Mouse (Mus musculus): ENCODE measurements around the gene Pbx1.
A peak's percentile ranks its signal among the peaks of the same experiment; 100 is the strongest.

Gene Pbx1

GRCm38 (mm10) chr1:168425017-168425705, 6.9 kb downstream of the Pbx1 start:
- DNase-seq (ENCODE audit: extremely low spot score) = no peak

GRCm38 (mm10) chr1:168423389-168423930, 8.6 kb downstream of the Pbx1 start:
- DNase-seq (ENCODE audit: extremely low spot score) = no peak

- no peak for DNase-seq (ENCODE audit: extremely low spot score)
These were observed 13.2 kb downstream of the Pbx1 start for GRCm38 (mm10) chr1:168418903-168419302.

GRCm38 (mm10) chr1:168417626-168418025, 14.4 kb downstream of the Pbx1 start:
- no peak for DNase-seq (ENCODE audit: extremely low spot score)

GRCm38 (mm10) chr1:168416729-168417437, 15.2 kb downstream of the Pbx1 start:
- DNase-seq (ENCODE audit: extremely low spot score) = peak; percentile 61

- DNase-seq (ENCODE audit: extremely low spot score) = peak; percentile 61
These were observed 21.5 kb downstream of the Pbx1 start for GRCm38 (mm10) chr1:168410611-168411010.

GRCm38 (mm10) chr1:168410054-168410453, 22.0 kb downstream of the Pbx1 start:
- peak; percentile 61 for DNase-seq (ENCODE audit: extremely low spot score)

- no peak for DNase-seq (ENCODE audit: extremely low spot score)
These were observed 23.3 kb downstream of the Pbx1 start for GRCm38 (mm10) chr1:168408757-168409156.

- no peak for DNase-seq (ENCODE audit: extremely low spot score)
These were observed 24.1 kb downstream of the Pbx1 start for GRCm38 (mm10) chr1:168407958-168408357.

- no peak for DNase-seq (ENCODE audit: extremely low spot score)
These were observed 25.8 kb downstream of the Pbx1 start for GRCm38 (mm10) chr1:168406291-168406675.

- DNase-seq (ENCODE audit: extremely low spot score) = peak; percentile 79
These were observed 26.3 kb downstream of the Pbx1 start for GRCm38 (mm10) chr1:168405645-168406290.

- DNase-seq (ENCODE audit: extremely low spot score) = no peak
These were observed 28.5 kb downstream of the Pbx1 start for GRCm38 (mm10) chr1:168403529-168403928.

- no peak for DNase-seq (ENCODE audit: extremely low spot score)
These were observed 29.4 kb downstream of the Pbx1 start for GRCm38 (mm10) chr1:168402683-168403082.

- DNase-seq (ENCODE audit: extremely low spot score) = no peak
These were observed 36.4 kb downstream of the Pbx1 start for GRCm38 (mm10) chr1:168395523-168396159.

- DNase-seq (ENCODE audit: extremely low spot score) = no peak
These were observed 37.5 kb downstream of the Pbx1 start for GRCm38 (mm10) chr1:168394535-168394934.

- DNase-seq (ENCODE audit: extremely low spot score) = no peak
These were observed 38.6 kb downstream of the Pbx1 start for GRCm38 (mm10) chr1:168393456-168393855.

- DNase-seq (ENCODE audit: extremely low spot score) = no peak
These were observed 39.6 kb downstream of the Pbx1 start for GRCm38 (mm10) chr1:168392500-168392853.

GRCm38 (mm10) chr1:168391617-168392499, 40.2 kb downstream of the Pbx1 start:
- DNase-seq (ENCODE audit: extremely low spot score) = peak; percentile 68

- no peak for DNase-seq (ENCODE audit: extremely low spot score)
These were observed 41.3 kb downstream of the Pbx1 start for GRCm38 (mm10) chr1:168390748-168391147.

GRCm38 (mm10) chr1:168386159-168386558, 45.9 kb downstream of the Pbx1 start:
- DNase-seq (ENCODE audit: extremely low spot score) = no peak

GRCm38 (mm10) chr1:168384594-168384955, 47.5 kb downstream of the Pbx1 start:
- no peak for DNase-seq (ENCODE audit: extremely low spot score)

Measured in embryo, embryonic 9.5 days (tissue).